9 mouse cellular contexts compared by ENCODE assay signal in the genomic region with DNA sequence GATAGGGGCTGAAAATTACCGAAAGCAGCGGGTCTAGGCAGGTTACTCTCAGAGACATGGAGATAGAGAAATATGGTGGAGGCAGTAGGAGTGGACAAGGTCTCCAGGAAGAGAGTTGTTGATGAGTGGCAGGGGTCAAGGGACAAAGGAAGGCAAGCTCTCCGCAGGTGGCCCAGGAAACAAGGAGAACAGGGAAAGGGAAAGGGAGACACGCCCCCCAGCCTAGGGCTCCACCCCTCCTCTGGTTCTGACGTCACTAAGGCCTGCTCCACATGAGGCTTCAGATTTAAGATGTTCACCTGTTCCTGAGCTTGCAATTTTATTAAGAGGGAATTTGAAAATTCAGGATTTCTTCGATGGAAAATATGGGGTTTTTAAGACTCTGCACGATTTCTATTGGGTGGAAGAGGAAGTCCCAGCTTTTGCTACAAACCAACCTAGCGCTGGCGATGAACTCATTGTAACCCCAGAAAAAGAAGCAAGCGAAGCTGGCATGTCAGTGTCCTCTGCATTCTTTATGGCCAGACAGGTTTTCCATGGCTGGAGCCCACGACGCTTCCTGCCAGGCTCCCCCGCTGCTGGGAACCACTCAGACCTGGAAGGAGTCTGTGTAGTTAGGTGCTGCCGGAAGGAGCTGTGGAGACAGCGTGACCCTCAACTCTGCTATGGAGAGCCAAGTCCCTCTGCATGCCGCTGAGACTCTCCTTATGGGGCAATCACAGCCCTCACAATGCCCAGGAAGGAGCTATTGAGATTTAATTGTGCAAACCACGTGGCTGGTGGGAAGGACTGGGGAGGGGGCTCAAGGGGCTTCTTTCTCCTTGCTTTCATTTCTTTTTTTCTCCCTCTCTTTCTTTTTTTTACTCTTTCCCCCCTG.
A peak's percentile ranks its signal among the peaks of the same experiment; 100 is the strongest.
DNase-seq lines count a peak whose midpoint lies in the region; ATAC-seq and TF ChIP-seq lines count a peak whose summit lies in the region.
"Had no signal": no experiment of that assay in that cellular context is flagged by ENCODE, and none has a peak within 500 bp of the region (broad histone marks: within the 10 kb centered on the region; RNA-seq: fewer than 3 reads in every experiment).

No protein-coding gene starts in this region.

- ATAC-seq in forebrain, embryonic 16.5 days, result peak; percentile 60
- ATAC-seq in midbrain, embryonic 13.5 days, result peak; percentile 73
- ATAC-seq in liver, postnatal 0 days, result no peak

- peak overlapping the region; percentile 1; the same call in 1 of the 2 replicates for H3K9ac ChIP-seq in forebrain, embryonic 16.5 days (replicated peaks; ENCODE audit: low read depth, low read length)
- H3K9ac ChIP-seq in midbrain, embryonic 13.5 days (replicated peaks), result peak overlapping the region; percentile 40; the same call in 1 of the 2 replicates
- no peak overlapping the region for H3K9ac ChIP-seq in liver, postnatal 0 days (replicated peaks)

- 15% methylated on average over 17 of the region's 17 CpGs for WGBS in forebrain, embryonic 16.5 days
- WGBS in midbrain, embryonic 13.5 days, result 10% methylated on average over 17 of the region's 17 CpGs
- WGBS in liver, postnatal 0 days (ENCODE audit: insufficient replicate concordance), result 46% methylated on average over 17 of the region's 17 CpGs

- H3K4me2 ChIP-seq in forebrain, embryonic 16.5 days (ENCODE audit: low read length), result peak overlapping the region; percentile 31
- peak overlapping the region; percentile 49 for H3K4me2 ChIP-seq in midbrain, embryonic 13.5 days (replicated peaks)
- no peak overlapping the region for H3K4me2 ChIP-seq in liver, postnatal 0 days (ENCODE audit: low read depth, low read length)

- H3K9me3 ChIP-seq in forebrain, embryonic 16.5 days (ENCODE audit: control insufficient read depth, low read length), result peaks cover 3% of the 10 kb centered on the region; the same call in 1 of the 2 replicates
- no peaks in the 10 kb centered on the region for H3K9me3 ChIP-seq in midbrain, embryonic 13.5 days
- no peaks in the 10 kb centered on the region for H3K9me3 ChIP-seq in liver, postnatal 0 days (ENCODE audit: low read length)

- H3K36me3 ChIP-seq in forebrain, embryonic 16.5 days (ENCODE audit: control insufficient read depth, insufficient read depth), result no peaks in the 10 kb centered on the region
- H3K36me3 ChIP-seq in midbrain, embryonic 13.5 days, result no peaks in the 10 kb centered on the region
- H3K36me3 ChIP-seq in liver, postnatal 0 days (replicated peaks; ENCODE audit: insufficient read depth, low read length), result no peaks in the 10 kb centered on the region

- TF ChIP-seq CTCF in liver, postnatal 0 days (IDR thresholded peaks at IDR 0.05; ENCODE audit: low read depth), result no peak

- DNase-seq in heart, adult 11 months, result peak; percentile 82
- no peak for DNase-seq in heart, adult 8-10 months (ENCODE audit: low spot score)
- DNase-seq in MN1 (ENCODE audit: low spot score), result peak; percentile 20
- no peak for DNase-seq in liver, postnatal 0 days
- no peak for DNase-seq in left cerebral cortex, postnatal 4 days
- no peak for DNase-seq in spleen, adult 12 weeks (ENCODE audit: low spot score)
- DNase-seq: thymus, adult 2 months had no signal

- H3K4me3 ChIP-seq in forebrain, embryonic 16.5 days (replicated peaks; ENCODE audit: low read length), result no peak overlapping the region
- H3K4me3 ChIP-seq in midbrain, embryonic 13.5 days (replicated peaks), result peak overlapping the region; percentile 21; the same call in 1 of the 2 replicates
- no peak overlapping the region for H3K4me3 ChIP-seq in liver, postnatal 0 days (ENCODE audit: low read depth, low read length)

- no peak overlapping the region for H3K27ac ChIP-seq in forebrain, embryonic 16.5 days (ENCODE audit: low read length)
- H3K27ac ChIP-seq in midbrain, embryonic 13.5 days, result peak overlapping the region; percentile 63
- no peak overlapping the region for H3K27ac ChIP-seq in liver, postnatal 0 days (ENCODE audit: low read depth)

- peaks cover 20% of the 10 kb centered on the region for H3K4me1 ChIP-seq in forebrain, embryonic 16.5 days (replicated peaks; ENCODE audit: control insufficient read depth, insufficient read depth, low read length)
- H3K4me1 ChIP-seq in midbrain, embryonic 13.5 days (replicated peaks), result peaks cover 23% of the 10 kb centered on the region
- peaks cover 2% of the 10 kb centered on the region; the same call in 1 of the 2 replicates for H3K4me1 ChIP-seq in liver, postnatal 0 days (ENCODE audit: insufficient read depth)

- H3K27me3 ChIP-seq in forebrain, embryonic 16.5 days (replicated peaks; ENCODE audit: control insufficient read depth, insufficient read depth, low read length), result no peaks in the 10 kb centered on the region
- peaks cover 75% of the 10 kb centered on the region for H3K27me3 ChIP-seq in midbrain, embryonic 13.5 days
- H3K27me3 ChIP-seq in liver, postnatal 0 days (ENCODE audit: insufficient read depth, low read length), result no peaks in the 10 kb centered on the region

- intact Hi-C loops in left cerebral cortex, postnatal 4 days (cut with DNase I), result no loop called here

- no peak for TF ChIP-seq EP300 in liver, postnatal 0 days (IDR thresholded peaks at IDR 0.05; ENCODE audit: low read depth)

Comparison
In these comparisons a context has a peak if more than half of its experiments do, and no peak if none do; other contexts are left out.
1. DNase-seq: peak in heart, adult 11 months (single experiment) and MN1 (single experiment); none in heart, adult 8-10 months (single experiment), liver, postnatal 0 days (single experiment), left cerebral cortex, postnatal 4 days (single experiment) and spleen, adult 12 weeks (single experiment).